Mouse (Mus musculus) adrenal gland, postnatal 4 days (tissue): ENCODE results near the gene Tnfsf14. TPM values are rescaled to one million over a fixed set of nuclear protein-coding genes. Genes with fewer than 3 reads are reported as not detected.

ENCODE experiments used
- DNase-seq, 2 experiments: peaks; one replicate each; pipeline ENCODE4 v3.0.0; 2021 to 2022; ENCODE audit warnings: low spot score in 2 of 2, mixed read lengths in 2 of 2
- total RNA-seq, 2 experiments: library from RNA; stranded (reverse); gene quantifications; 2 replicates each; pipeline ENCODE4 v1.2.3; 2021

Tnfsf14 gene
- total RNA-seq, 2 experiments from 2014 or later = 0.28 TPM; not detected in 1

DNA sequence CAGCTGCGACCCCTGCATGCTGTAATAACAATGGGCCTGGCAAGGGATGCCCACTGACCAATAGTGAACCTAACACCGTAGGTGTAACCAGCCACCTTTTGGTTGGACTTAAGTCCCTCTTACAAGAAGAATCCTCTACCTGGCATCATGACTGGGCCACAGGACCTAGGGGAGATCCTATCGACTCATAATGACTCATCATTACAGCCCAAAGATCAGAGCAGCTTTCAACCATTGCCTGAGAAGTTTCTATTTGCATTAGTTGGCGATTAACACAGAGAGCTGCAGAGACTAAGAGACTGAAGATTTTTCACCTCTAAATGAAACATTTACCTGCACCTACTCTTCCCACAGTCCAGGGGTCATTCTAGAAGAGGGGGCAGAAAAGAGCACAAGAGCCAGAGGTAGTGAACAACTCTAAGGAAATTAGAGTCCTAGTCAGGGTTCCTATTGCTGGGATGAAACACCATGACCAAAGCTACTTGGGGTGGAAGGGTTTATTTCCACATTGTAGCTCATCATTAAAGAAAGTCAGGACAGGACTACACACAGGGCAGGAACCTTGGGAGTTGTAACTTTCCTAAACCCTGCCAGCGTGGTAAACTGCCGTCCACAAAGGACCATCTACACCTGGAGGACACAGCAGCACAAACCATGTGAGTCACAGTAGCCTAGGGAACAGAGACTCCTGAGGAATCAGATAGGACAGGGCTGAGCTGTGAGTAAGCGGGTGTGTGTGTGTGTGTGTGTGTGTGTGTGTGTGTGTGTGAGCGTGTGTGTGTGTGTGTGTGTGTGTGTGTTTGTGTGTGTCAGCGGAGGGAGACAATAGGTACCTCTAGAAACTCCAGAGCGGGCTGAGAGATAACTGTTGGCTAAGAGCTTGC is 8.1 kb upstream of the Tnfsf14 start:
- no peak for DNase-seq

DNA sequence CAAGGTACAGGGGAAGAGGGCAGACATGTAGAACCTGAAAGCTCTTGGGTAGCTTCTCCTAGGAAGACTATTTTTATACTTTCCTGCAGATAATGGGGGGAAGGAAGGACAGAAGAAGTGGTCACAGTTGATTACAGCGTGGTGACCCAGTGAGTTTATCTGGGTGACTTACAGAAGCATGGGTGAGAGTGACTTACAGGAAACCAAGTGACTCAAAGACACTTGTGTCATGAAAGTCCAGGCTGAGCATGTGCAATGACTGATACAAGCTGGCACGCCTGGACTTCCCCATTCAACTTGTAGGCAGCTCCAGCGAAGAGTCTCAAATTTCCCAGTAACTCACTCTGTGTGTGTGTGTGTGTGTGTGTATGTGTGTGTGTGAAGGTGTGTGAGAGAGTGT is 4.3 kb upstream of the Tnfsf14 start:
- no peak for DNase-seq

DNA sequence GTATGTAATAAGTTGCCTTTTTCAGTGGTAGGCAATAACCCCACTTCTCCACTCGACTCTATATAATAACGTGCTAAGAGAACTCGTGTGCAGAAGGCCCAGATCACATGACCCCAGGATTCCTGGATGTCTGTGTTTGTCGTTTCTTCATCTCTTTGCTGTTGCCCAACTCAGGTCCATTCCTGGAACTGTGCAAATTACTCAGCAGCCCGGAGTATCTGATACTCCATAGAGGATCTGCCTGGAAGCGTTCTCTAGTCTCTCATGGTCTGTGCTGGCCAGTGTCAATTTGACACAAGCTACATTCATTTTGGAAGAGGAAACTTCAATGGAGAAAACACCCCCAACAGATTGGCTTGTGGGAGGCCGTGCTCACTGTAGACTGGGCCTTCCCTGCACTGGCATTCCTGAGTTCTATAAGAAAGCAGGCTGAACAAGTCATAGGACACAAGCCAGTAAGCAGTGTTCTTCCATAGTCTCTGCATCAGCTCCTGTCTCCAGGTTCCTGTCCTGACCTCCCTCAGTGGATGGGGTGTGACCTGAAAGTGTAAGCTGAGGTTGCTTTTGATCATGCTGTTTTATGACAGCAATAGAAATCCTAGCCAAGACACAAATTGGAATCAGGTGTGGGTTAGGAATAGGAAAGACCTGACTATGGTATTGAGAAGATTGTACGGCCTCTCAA is 1.5 kb upstream of the Tnfsf14 start:
- DNase-seq = no peak

DNA sequence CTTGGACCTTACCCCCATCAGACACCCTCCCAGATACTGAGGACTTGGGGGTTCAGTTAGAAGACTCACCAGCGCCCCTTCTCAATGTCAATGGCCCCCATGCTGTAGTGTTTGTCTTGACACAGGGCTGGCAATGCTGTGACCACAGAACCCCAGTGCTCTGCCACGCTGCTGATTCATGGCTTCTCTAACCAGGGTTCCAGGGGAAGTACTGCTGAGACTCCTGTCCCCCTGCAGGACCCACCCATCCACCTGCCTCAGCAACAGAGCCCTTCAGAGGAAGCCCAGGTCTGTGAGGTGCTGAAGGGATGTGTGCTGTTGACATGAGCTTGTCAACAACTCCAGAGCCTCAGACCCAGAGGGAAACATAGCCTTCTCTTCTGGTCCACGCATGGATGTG is 794 bp upstream of the Tnfsf14 start:
- no peak for DNase-seq

DNA sequence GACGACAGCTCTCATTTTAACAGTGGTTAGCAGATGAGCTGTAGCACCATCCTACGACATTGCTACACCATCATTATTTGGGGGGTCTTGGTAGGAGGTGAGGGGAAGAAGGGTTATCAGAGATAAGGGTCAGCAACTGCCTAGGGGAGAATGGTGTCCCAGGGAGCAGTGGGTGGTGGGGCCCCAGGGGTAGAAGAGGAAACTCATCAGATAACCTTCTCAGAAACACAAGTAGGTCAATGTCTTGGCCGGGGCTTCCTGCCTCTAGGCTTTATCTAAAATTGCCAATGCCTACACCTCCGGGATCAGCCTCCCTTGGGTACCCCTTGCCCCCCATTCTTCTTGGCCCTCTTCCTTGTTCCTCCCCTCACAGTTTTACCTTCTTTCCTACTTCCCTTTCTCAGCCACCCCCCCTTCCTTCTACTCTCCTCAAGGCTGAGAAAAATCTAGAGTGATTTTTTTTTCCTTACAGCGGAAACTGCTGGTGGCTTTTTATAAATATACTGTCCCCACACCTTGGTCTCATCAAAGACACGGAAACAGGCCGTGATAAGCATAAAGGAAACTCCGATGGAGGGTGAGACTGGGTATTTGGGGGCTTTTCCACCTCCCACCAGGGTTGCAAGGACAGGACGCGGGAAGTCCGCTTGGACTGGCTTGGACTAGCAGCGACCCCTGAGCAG is 5.3 kb downstream of the Tnfsf14 start:
- no peak for DNase-seq

DNA sequence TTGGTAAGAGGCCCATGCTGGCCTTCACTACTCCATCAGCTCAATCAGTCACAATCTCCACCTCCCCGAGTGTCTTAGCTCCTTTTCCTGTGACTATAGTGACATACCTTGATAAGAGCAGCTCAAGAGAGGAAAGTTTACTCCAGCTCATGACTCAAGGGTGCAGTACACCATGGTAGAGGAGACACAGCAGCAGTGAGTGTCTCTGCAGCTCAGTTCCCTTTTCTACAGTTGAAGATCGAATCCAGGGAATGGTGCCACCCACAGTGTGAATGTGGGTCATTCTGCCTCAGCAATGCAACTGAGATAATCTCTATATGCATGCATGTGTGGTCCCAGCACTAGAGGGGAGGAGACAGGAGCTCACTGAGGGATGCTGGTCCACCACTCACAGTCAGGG is 8.3 kb downstream of the Tnfsf14 start:
- no peak for DNase-seq

DNA sequence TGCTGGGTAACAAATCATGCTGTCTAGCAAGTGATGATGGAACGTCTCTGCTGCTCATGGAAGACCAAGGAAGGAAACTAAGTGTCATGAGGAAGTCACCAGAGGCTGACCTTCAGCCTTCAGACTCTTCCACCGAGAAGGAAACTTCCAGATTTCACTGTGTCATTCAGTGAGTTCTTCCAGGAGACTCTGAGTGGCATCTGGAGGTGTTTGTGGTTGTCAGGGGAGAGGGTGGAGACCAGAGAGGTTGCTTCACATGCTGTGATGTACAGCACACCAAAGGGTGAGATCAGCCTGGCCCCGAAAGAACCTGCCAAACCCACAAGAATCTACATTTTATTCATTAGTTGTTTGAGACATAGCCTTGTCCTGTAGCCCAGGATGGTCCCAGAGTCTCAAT is 11.1 kb downstream of the Tnfsf14 start:
- no peak for DNase-seq

DNA sequence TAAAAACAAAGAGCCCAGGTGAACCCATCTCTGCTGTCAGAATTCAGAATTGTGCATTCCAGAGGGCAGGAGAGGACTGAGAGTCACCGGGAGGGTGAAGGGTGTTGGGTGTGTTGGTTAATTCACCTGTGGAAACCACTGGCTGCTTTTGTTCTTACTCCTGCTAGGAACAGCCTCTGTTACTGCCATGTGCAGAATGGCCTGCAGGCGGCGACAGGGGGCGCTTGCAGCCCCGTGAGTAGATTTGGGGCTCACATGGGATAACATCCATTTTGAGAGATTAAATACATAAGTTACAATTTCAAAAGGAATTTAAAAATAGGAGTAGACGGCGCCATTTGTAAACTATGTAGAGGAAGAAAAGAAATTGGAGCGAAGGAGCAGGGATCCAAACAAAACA is 13.6 kb downstream of the Tnfsf14 start:
- DNase-seq = no peak

DNA sequence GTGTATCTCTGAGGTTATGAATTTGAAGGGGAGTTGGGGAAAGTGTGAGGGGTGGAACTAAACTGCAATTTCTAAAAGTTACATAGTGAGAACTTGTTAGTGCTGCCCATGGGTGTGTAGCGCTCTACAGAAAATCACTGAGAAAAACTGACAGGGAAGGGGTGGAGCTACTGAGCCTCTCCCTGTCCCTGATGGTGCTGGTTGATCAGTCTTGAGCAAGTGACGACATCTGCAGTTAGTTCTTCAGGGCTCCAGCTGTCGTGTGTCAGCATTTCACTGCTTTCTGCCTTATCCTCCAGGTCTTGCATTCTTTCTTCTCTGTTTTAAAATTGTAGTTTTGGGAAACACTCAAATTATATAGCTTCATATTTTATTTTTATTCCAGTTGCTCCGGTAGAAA is 20.6 kb downstream of the Tnfsf14 start:
- no peak for DNase-seq

DNA sequence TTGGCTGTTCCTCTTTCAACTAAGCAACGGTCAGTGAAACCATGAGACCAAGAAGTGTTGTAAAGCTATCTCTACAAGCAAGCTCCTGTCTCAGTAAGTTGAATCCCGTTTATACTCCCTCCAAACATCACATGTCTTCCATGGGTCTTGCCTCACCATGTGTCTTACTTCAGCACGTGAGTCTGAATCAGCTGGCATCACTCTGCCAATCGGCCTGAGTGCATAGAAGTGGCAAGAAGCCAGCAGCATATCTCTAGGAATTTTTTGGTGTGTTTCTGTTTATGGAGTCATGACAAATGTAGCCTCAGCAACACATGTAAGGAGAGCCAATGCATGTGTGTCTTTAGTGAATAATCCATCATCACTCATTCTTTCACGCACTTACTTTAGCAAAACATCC is 21.6 kb downstream of the Tnfsf14 start:
- DNase-seq = no peak

DNA sequence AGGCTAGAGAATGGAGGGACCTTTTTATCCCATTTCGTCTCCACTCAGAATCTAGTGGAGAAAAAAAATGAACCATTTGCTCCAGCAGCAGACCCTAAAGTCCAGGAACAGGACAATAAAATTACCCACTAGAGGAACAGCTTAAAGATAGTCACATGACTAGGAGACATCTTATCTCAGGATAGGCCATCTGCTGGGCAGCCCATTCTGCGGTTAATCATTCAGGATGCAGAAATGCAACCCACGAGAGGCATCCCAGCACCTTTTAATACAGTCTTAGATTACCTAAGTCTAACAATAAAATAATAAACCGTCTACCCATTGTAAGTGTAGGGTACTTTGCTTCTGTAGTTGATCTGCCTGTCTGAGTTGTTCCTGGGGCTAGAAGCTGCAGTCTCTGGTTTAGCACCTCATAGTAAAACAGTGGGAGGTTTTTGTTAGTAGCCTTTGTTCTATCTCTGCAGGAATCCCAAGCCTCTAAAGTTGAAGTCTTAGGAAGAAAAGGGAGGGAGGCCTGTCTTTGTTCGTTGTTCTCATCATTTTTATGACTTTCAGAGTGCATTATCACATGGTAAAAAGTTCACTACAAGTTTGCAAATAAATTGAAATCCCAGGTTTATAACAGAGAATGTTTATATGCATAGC is 23.2 kb downstream of the Tnfsf14 start:
- no peak for DNase-seq

DNA sequence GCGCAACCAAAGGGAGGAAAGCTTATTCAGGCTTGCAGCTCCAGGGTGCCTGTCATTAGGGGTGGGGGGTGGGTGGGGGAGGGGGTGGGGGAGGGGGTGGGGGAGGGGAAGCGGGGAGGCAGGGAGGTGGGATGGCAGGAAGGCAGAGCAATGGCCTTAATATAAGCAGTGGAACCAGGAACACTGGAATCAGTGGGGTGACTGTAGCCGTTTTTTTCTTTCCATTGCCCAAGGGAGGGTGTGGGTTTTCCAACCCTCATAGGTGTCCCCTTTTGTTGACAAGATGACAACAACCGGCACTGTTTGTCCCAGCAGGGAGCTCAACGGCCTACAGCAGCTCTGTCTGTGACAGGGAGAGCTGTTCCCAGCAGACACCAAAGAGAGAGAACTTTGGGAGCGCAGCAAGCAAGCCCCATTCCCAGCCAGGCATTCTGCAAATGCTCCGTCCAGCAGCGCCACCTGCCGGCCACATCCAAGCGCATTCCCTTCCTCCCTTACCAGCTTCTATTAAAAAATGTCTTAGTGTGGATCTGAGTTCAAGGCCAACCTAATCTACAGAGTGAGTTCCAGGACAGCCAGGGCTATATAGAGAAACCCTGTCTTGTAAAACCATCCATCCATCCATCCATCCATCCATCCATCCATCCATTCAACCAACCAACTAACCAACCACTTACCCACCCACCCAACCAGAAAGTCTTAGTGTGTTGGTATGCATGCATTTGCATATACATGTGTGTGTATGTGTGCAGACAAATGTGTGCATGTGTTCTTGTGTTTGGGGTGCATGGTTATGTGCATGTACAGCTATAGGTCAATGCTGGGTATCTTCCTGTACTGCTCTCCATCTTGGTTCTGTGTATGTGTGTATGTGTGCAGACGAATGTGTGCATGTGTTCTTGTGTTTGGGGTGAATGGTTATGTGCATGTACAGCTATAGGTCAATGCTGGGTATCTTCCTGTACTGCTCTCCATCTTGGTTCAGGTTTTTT is 26.9 kb downstream of the Tnfsf14 start:
- DNase-seq = peak; percentile 80 to 81

DNA sequence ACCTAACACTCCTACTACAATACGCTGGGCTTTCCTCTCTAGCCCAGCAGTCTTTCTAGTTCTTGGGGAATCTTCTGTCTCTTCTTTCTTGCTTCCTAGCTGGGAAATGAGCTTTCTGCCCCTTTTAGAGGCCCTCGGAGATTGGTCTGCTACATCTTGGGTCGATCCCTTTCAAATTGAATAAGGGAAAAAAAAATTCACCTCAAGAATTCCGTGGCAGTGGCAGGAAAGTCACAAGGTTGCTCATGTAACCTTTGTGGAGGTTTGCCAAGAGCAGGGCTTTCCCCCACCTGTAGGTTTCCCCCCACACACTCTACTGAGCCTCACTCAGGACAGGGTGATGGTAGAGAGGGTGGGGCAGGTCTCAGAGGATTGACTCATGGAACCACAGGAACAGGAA is 40.2 kb downstream of the Tnfsf14 start:
- DNase-seq = no peak

DNA sequence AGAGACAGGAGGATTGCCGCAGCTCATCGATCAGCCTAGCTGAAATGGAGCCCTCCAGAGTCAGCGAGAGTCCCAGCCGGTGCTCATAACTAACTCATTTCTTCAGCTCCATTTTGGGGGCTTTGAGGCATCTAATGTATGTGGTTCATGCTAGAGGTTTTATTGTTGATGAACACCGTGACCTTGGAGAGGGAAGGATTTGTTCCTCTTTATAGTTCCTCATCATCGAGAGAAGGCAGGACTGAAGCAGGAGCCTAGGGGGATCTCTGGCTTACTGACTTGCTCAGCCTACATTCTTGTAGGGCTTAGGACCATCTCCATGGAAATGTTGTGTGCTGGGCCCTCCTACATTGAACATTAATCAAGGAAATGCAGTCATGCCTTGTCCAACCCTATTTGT is 41.0 kb downstream of the Tnfsf14 start:
- DNase-seq = no peak

DNA sequence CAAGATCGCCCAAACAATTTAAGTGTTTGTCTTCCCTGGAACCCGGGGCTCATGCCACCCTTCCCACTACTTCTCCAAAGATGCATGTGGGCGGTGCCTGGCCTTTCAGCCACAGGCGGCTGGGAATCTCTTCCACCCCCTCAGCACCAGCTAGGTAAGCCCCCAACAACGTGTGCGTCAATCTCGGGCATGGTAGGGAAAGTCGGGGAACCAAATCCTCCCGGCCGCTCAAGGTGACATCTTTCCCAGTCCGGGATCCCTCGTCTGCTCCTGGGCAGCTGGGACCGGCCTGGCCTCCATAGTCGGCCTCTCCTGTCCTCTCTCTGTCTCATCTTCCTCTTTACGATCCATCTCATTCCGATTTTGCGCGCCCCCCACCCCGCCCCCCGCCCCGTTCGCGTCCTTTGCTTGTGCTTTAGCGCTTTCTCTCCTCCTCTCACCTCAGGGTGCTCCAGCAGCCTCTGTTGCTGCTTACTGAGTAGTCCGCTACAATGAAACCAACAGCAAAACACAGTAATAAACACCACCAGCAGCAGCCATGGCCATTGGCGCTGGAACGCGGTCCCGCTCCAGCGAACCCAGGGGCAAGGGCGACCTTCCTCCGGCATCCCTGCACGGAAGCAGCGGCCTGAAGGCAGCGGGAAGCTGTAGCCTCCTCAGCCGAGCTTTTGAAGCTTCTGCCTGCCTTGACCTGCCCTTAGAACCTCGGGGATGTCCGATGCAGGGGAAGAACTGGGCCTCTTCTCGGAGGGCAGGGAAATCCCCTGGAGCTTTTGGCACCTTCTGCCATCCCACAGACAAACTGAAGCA is 44.8 kb downstream of the Tnfsf14 start, which contains the start of gene Cd70:
Gene Cd70, minus strand, starts transcription at position 784 of the 810 bp plus-strand sequence.
- DNase-seq = no peak

DNA sequence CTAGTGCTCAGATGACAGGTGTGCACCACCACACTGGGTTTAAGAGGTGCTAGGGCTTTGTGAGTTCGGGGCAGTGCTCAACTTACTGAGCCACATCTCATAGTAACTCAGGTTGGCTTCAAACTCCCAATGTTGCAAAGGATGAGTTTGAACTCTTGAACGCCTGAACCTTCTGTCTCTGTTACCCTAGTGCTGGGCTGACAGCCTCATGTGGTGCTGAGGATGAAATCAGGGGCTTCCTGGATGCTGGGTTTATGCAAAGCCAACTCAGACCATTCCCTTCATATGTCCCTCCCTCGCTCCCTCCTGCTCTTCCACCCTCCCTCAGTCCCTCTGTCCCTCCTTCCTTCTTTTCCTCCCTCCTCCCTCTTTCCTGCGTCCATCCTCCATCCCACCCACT is 45.6 kb downstream of the Tnfsf14 start:
- DNase-seq = no peak

DNA sequence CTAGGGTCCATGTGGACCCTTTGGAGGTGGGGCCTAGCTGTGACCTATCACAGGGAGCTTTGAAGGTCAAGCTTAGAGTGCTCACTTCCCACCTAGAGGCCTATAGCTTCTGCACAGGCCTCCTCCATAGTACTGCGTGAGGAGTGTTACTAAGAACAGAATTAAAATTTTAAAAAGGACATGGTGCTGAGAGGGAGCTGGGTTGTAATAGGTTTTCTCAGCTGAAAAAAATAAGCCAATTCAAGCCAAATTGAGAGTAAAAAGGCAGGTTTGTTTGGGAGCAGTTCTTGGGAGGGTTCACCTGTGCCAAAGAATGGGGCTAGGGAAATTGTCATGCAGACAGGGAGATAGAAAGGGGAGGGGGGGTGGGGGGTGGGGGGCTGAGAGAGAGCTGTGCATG is 48.9 kb downstream of the Tnfsf14 start:
- no peak for DNase-seq

DNA sequence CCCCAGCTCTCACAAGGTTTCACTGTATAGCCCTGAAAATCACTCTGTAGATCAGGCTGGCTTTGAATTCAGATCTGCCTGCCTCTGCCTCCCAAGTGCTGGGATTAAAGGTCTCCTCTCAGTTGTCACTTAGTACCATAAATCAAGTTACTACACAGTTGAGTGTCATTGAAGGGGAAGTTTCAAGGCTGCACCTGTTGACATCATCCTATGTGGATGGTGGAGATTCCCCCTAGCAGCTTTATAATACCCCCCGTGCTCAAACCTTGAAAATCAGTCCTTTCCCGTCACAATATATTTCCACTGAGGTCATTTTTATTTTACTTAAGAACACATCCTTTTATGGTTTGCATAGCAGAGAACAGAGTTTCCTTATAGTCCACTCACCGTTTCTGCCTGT is 50.3 kb downstream of the Tnfsf14 start:
- DNase-seq = no peak

DNA sequence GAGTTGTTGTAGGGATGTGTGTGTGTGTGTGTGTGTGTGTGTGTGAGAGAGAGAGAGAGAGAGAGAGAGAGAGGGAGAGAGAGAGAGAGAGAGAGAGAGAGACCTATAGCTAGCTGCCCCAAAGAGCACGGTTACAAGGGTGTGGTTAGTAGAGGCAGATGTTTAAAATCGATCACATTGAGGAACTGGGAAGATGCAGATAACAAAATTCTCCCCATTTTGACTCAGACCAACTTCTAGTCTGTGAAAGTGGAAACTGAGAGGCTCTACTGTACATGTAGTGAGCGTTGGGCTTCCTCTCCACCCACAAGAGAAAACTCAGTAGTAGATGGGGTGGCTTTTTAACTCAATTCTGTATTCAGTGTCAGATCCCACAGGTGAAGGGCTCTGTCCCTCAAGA is 54.3 kb downstream of the Tnfsf14 start:
- DNase-seq = no peak
